Mouse (Mus musculus) liver, adult 2 months (tissue): ENCODE data around the gene Cdkn1a.

Source experiments
- CTCF ChIP-seq: fragments of 200-500 bp; IDR thresholded peaks from 2 replicates; pipeline ENCODE4 v1.5.1; 2011; ENCODE audit warnings: low read depth, low read length, control low read depth
- POLR2A ChIP-seq: fragments of 200-500 bp; IDR thresholded peaks from 2 replicates; pipeline ENCODE4 v1.6.1; 2011; ENCODE audit warnings: low read length, control low read depth; ENCODE audit not compliant: insufficient read depth; ENCODE audit errors: extremely low read depth

DNA sequence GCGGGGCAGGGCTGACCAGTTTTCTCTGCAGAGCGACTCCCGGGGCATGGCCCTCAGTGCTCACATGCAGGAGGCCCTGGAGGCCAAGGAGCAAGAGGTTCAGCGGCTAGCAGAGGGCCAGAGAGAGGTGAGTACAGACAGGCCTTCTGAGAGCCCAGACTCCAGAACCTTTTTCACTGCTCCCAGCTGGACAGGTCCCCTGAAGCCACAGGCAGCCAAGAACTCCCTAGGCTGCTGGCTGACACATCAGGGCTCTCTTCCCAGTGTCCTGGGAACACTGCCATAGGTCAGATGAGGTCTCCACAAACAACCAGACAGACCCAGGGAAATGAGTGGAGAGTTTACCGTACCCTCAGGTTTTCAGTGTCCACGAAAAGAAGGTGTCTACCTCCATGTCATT lies 45.5 kb downstream of the Cdkn1a start:
- TF ChIP-seq CTCF = no peak
- TF ChIP-seq POLR2A = no peak
